Mouse (Mus musculus): Measurements from ENCODE around the gene Myrf. TPM values are rescaled to one million over a fixed set of nuclear protein-coding genes. Genes with fewer than 3 reads are reported as not detected.

The Myrf gene
- total RNA-seq (2014; rRNA removed), result 1.7 and 2.2 TPM in 2 replicates
- polyA plus RNA-seq (2015; fragmentation: Nextera tagmentation; extraction: Ambion mirVana), result 0.91 and 0.94 TPM in 2 replicates

- Histone ChIP-seq H3K4me3 (ENCODE audit: low read depth, low read length) (peak within 1 kb of the TSS; percentile 41), H3K27ac (ENCODE audit: low read depth, low read length) (no peak within 1 kb of the TSS), H3K9me3 (ENCODE audit: low read length) (no peaks in the 10 kb centered on the region), H3K4me2 (ENCODE audit: low read depth, low read length, poor library complexity, severe bottlenecking) (peak within 1 kb of the TSS; percentile 56), H3K9ac (replicated peaks; ENCODE audit: low read length, poor library complexity, severe bottlenecking) (peak within 1 kb of the TSS; percentile 44; the same call in 1 of the 2 replicates), H3K27me3 (ENCODE audit: insufficient read depth, low read length) (0 out of 2 replicates have a peak, but pooled peaks cover 7% of the 10 kb centered on the region), H3K36me3 (ENCODE audit: insufficient read depth, low read length) (no peaks in the 10 kb centered on the region), H3K4me1 (ENCODE audit: insufficient read depth, low read length) (no peaks in the 10 kb centered on the region)
- ATAC-seq (ENCODE audit: low FRiP score) (peak; percentile 69), DNase-seq (ENCODE audit: low spot score) (peak; percentile 51)
- WGBS, result 10% methylated on average over 30 of the region's 43 CpGs
- peak; percentile 83 for TF ChIP-seq CTCF (IDR thresholded peaks at IDR 0.05)
Measured at GRCm38 (mm10) chr19:10240654-10241305, at the start of gene Myrf. Gene Myrf, minus strand, starts transcription at chr19:10240748.

GRCm38 (mm10) chr19:10289609-10290150, 49.1 kb upstream of the Myrf start:
- H3K27ac ChIP-seq (ENCODE audit: low read depth, low read length), result no peak overlapping the region
- WGBS, result 81% methylated on average over 4 of the region's 4 CpGs

GRCm38 (mm10) chr19:10288125-10289040, 47.8 kb upstream of the Myrf start:
- WGBS, result 82% methylated on average over 8 of the region's 8 CpGs
- Histone ChIP-seq H3K4me1 (ENCODE audit: insufficient read depth, low read length) (no peaks in the 10 kb centered on the region), H3K36me3 (ENCODE audit: insufficient read depth, low read length) (no peaks in the 10 kb centered on the region), H3K9me3 (ENCODE audit: low read length) (no peaks in the 10 kb centered on the region), H3K27me3 (ENCODE audit: insufficient read depth, low read length) (no peaks in the 10 kb centered on the region), H3K27ac (ENCODE audit: low read depth, low read length) (no peak overlapping the region), H3K4me2 (ENCODE audit: low read depth, low read length, poor library complexity, severe bottlenecking) (no peak overlapping the region), H3K4me3 (ENCODE audit: low read depth, low read length) (no peak overlapping the region), H3K9ac (replicated peaks; ENCODE audit: low read length, poor library complexity, severe bottlenecking) (no peak overlapping the region)
- no peak for DNase-seq (ENCODE audit: low spot score)
- no peak for ATAC-seq (ENCODE audit: low FRiP score)
- no peak for TF ChIP-seq CTCF (IDR thresholded peaks at IDR 0.05)

More at GRCm38 (mm10) chr19:10289609-10290150, 49.1 kb upstream of the Myrf start:
- H3K9me3 ChIP-seq (ENCODE audit: low read length), result no peaks in the 10 kb centered on the region
- no peak overlapping the region for H3K9ac ChIP-seq (replicated peaks; ENCODE audit: low read length, poor library complexity, severe bottlenecking)
- ATAC-seq (ENCODE audit: low FRiP score) (no peak), DNase-seq (ENCODE audit: low spot score) (no peak)
- no peak for TF ChIP-seq CTCF (IDR thresholded peaks at IDR 0.05)
- H3K4me3 ChIP-seq (ENCODE audit: low read depth, low read length), result no peak overlapping the region
- no peaks in the 10 kb centered on the region for H3K36me3 ChIP-seq (ENCODE audit: insufficient read depth, low read length)
- no peak overlapping the region for H3K4me2 ChIP-seq (ENCODE audit: low read depth, low read length, poor library complexity, severe bottlenecking)
- peaks cover 3% of the 10 kb centered on the region; the same call in 1 of the 2 replicates for H3K4me1 ChIP-seq (ENCODE audit: insufficient read depth, low read length)
- no peaks in the 10 kb centered on the region for H3K27me3 ChIP-seq (ENCODE audit: insufficient read depth, low read length)

- H3K9me3 ChIP-seq (ENCODE audit: low read length), result no peaks in the 10 kb centered on the region
- no peak for TF ChIP-seq CTCF (IDR thresholded peaks at IDR 0.05)
- 83% methylated on average over 10 of the region's 10 CpGs for WGBS
- no peaks in the 10 kb centered on the region for H3K27me3 ChIP-seq (ENCODE audit: insufficient read depth, low read length)
- peaks cover under 1% of the 10 kb centered on the region; the same call in 1 of the 2 replicates for H3K4me1 ChIP-seq (ENCODE audit: insufficient read depth, low read length)
- no peak overlapping the region for H3K4me2 ChIP-seq (ENCODE audit: low read depth, low read length, poor library complexity, severe bottlenecking)
- H3K27ac ChIP-seq (ENCODE audit: low read depth, low read length), result no peak overlapping the region
- DNase-seq (ENCODE audit: low spot score), result no peak
- no peak overlapping the region for H3K9ac ChIP-seq (replicated peaks; ENCODE audit: low read length, poor library complexity, severe bottlenecking)
- H3K4me3 ChIP-seq (ENCODE audit: low read depth, low read length), result no peak overlapping the region
- no peaks in the 10 kb centered on the region for H3K36me3 ChIP-seq (ENCODE audit: insufficient read depth, low read length)
- ATAC-seq (ENCODE audit: low FRiP score), result no peak
Measured at GRCm38 (mm10) chr19:10286458-10286872, 45.9 kb upstream of the Myrf start.

- H3K4me2 ChIP-seq (ENCODE audit: low read depth, low read length, poor library complexity, severe bottlenecking), result no peak overlapping the region
- 72% methylated on average over 14 of the region's 14 CpGs for WGBS
- DNase-seq (ENCODE audit: low spot score), result no peak
- no peaks in the 10 kb centered on the region for H3K9me3 ChIP-seq (ENCODE audit: low read length)
- no peaks in the 10 kb centered on the region for H3K36me3 ChIP-seq (ENCODE audit: insufficient read depth, low read length)
- H3K4me3 ChIP-seq (ENCODE audit: low read depth, low read length), result no peak overlapping the region
- H3K9ac ChIP-seq (replicated peaks; ENCODE audit: low read length, poor library complexity, severe bottlenecking), result no peak overlapping the region
- no peak overlapping the region for H3K27ac ChIP-seq (ENCODE audit: low read depth, low read length)
- TF ChIP-seq CTCF (IDR thresholded peaks at IDR 0.05), result no peak
- peaks cover 8% of the 10 kb centered on the region; the same call in 1 of the 2 replicates for H3K4me1 ChIP-seq (ENCODE audit: insufficient read depth, low read length)
- no peak for ATAC-seq (ENCODE audit: low FRiP score)
- H3K27me3 ChIP-seq (ENCODE audit: insufficient read depth, low read length), result no peaks in the 10 kb centered on the region
Measured at GRCm38 (mm10) chr19:10280771-10281540, 40.4 kb upstream of the Myrf start.

Data from midbrain, postnatal 0 days (tissue).